Mouse (Mus musculus) brain, embryonic 14.5 days (tissue): ENCODE results near the gene Greb1.

Experiments used
- CTCF ChIP-seq: fragments of 200-500 bp; IDR thresholded peaks from 2 replicates; pipeline ENCODE4 v1.5.1; 2012; ENCODE audit warnings: inconsistent platforms, mild to moderate bottlenecking, moderate library complexity, borderline replicate concordance; ENCODE audit not compliant: insufficient read depth, insufficient read length; ENCODE audit errors: extremely low read depth
- POLR2A ChIP-seq: fragments of 200-500 bp; IDR thresholded peaks from 2 replicates; pipeline ENCODE4 v1.6.1; 2012; ENCODE audit warnings: mild to moderate bottlenecking, inconsistent platforms, borderline replicate concordance; ENCODE audit not compliant: poor library complexity, insufficient read depth, insufficient read length, severe bottlenecking; ENCODE audit errors: extremely low read depth

GRCm38 (mm10) chr12:16800259-16800958 lies at the start of gene Greb1:
- TF ChIP-seq POLR2A (0 out of 2 replicates have a peak, but pooled peaks have one; percentile 7), CTCF (no peak)
